ENCODE assay signal across 8 mouse cellular contexts in the genomic region with DNA sequence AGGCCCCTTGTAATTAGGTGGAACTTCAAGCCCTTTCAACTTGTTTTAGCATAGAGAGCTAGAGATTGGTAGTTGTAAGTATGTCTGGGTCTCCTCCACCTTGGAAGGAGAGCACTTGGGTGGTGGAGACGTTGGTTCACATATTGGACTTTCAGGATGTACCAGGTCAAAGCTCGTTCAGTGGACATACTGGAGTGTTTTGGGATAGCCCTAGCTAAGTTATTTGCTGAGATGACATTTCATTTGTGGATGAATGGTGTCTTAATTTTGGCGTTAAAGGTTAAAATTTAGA. TPM values are rescaled to one million over a fixed set of nuclear protein-coding genes. Genes with fewer than 3 reads are reported as not detected.
DNase-seq lines count a peak whose midpoint lies in the region; ATAC-seq and TF ChIP-seq lines count a peak whose summit lies in the region.

No protein-coding gene starts in this region.

- no peak for DNase-seq in heart, adult 8-10 months (ENCODE audit: low spot score)
- DNase-seq in MEL (ENCODE audit: low read depth, low spot score), result peak; percentile 51
- DNase-seq in hindbrain, embryonic 10.5 days (ENCODE audit: low spot score), result peak; percentile 7
- DNase-seq in adrenal gland, postnatal 14 days, result no peak

- no peak for TF ChIP-seq POLR2A in MEL (IDR thresholded peaks at IDR 0.05; ENCODE audit: control insufficient read depth in 1 of 2, insufficient read depth in 1 of 2, low read depth in 1 of 2, low read length in 2 of 2, poor library complexity in 1 of 2)

- no peak for TF ChIP-seq EP300 in MEL (IDR thresholded peaks at IDR 0.05; ENCODE audit: low read depth in 1 of 2, low read length in 2 of 2)

- H3K9me3 ChIP-seq in heart, embryonic 14.5 days (ENCODE audit: control insufficient read depth, low read length), result no peaks in the 10 kb centered on the region
- H3K9me3 ChIP-seq in MEL (replicated peaks; ENCODE audit: insufficient read depth, low read length), result no peaks in the 10 kb centered on the region
- no peaks in the 10 kb centered on the region for H3K9me3 ChIP-seq in hindbrain, embryonic 10.5 days
- H3K9me3 ChIP-seq in liver, embryonic 15.5 days (replicated peaks), result no peaks in the 10 kb centered on the region

- peak overlapping the region; percentile 98 for H3K9ac ChIP-seq in heart, embryonic 14.5 days (ENCODE audit: low read length)
- peak overlapping the region; percentile 100 for H3K9ac ChIP-seq in MEL (ENCODE audit: control insufficient read depth, low read depth, low read length, poor library complexity, severe bottlenecking)
- peak overlapping the region; percentile 94 for H3K9ac ChIP-seq in liver, embryonic 15.5 days

- peak overlapping the region; percentile 55 to 99; a peak in 2 of 4 replicates for H3K27ac ChIP-seq in heart, embryonic 14.5 days (replicated peaks in 1 of 2; ENCODE audit: control insufficient read depth in 1 of 2, insufficient read depth in 1 of 2, low read depth in 2 of 2, low read length in 2 of 2)
- peak overlapping the region; percentile 82; the same call in 1 of the 2 replicates for H3K27ac ChIP-seq in MEL (ENCODE audit: control insufficient read depth, low read depth, low read length)
- peak overlapping the region; percentile 98 for H3K27ac ChIP-seq in hindbrain, embryonic 10.5 days
- H3K27ac ChIP-seq in liver, embryonic 15.5 days (replicated peaks), result peak overlapping the region; percentile 99

- H3K4me3 ChIP-seq in heart, embryonic 14.5 days (ENCODE audit: control insufficient read depth in 1 of 2, insufficient read depth in 1 of 2, low read depth in 1 of 2, low read length in 2 of 2), result peak overlapping the region; percentile 70 to 98; a peak in 3 of 4 replicates
- peak overlapping the region; percentile 98 for H3K4me3 ChIP-seq in MEL (ENCODE audit: control insufficient read depth in 1 of 2, insufficient read depth in 1 of 2, low read depth in 2 of 2, low read length in 2 of 2)
- peak overlapping the region; percentile 97 for H3K4me3 ChIP-seq in hindbrain, embryonic 10.5 days
- H3K4me3 ChIP-seq in liver, embryonic 15.5 days (replicated peaks), result peak overlapping the region; percentile 95

- ATAC-seq in heart, embryonic 14.5 days (ENCODE audit: insufficient number of reproducible peaks, insufficient read depth, low FRiP score, low read depth), result no peak
- no peak for ATAC-seq in liver, embryonic 15.5 days (ENCODE audit: insufficient read depth)
- ATAC-seq in granulocyte monocyte progenitor cell, adult 5-6 weeks (replicated peaks; ENCODE audit: poor library complexity, severe bottlenecking), result no peak
- no peak for ATAC-seq in erythroid progenitor cell, adult 5-6 weeks (replicated peaks; ENCODE audit: low FRiP score, poor library complexity, severe bottlenecking)

- no peaks in the 10 kb centered on the region for H3K36me3 ChIP-seq in heart, embryonic 14.5 days (ENCODE audit: control insufficient read depth, insufficient read depth, low read length)
- H3K36me3 ChIP-seq in MEL (ENCODE audit: control insufficient read depth in 1 of 2, insufficient read depth in 2 of 2, low read length in 2 of 2), result peaks cover 3 to 30% of the 10 kb centered on the region in 2 experiments; a peak in 3 of 4 replicates
- H3K36me3 ChIP-seq in hindbrain, embryonic 10.5 days, result peaks cover 4% of the 10 kb centered on the region; the same call in 1 of the 2 replicates
- no peaks in the 10 kb centered on the region for H3K36me3 ChIP-seq in liver, embryonic 15.5 days (replicated peaks)

- no peak for TF ChIP-seq RAD21 in MEL (IDR thresholded peaks at IDR 0.05; ENCODE audit: low read depth, low read length)

- no peak for TF ChIP-seq CTCF in MEL (IDR thresholded peaks at IDR 0.05 in 2 of 3, conservative IDR thresholded peaks at IDR 0.05 in 1 of 3; ENCODE audit: control insufficient read depth in 1 of 3, insufficient read depth in 1 of 3, low read depth in 2 of 3, low read length in 3 of 3, poor library complexity in 1 of 3, severe bottlenecking in 1 of 3)

- H3K4me1 ChIP-seq in heart, embryonic 14.5 days (ENCODE audit: control insufficient read depth in 2 of 2, insufficient read depth in 2 of 2, low read length in 2 of 2), result peaks cover 0 to 29% of the 10 kb centered on the region in 2 experiments; a peak in 2 of 4 replicates
- peaks cover 5 to 16% of the 10 kb centered on the region in 2 experiments for H3K4me1 ChIP-seq in MEL (ENCODE audit: control insufficient read depth in 1 of 2, insufficient read depth in 2 of 2, low read length in 2 of 2)
- peaks cover 23% of the 10 kb centered on the region for H3K4me1 ChIP-seq in hindbrain, embryonic 10.5 days (replicated peaks)
- peaks cover 37% of the 10 kb centered on the region for H3K4me1 ChIP-seq in liver, embryonic 15.5 days (replicated peaks)

- H3K4me2 ChIP-seq in heart, embryonic 14.5 days (ENCODE audit: low read length), result peak overlapping the region; percentile 91
- peak overlapping the region; percentile 94 for H3K4me2 ChIP-seq in liver, embryonic 15.5 days

- no peaks in the 10 kb centered on the region for H3K27me3 ChIP-seq in heart, embryonic 14.5 days (ENCODE audit: control insufficient read depth, insufficient read depth, low read length)
- no peaks in the 10 kb centered on the region for H3K27me3 ChIP-seq in MEL (ENCODE audit: control insufficient read depth in 1 of 2, insufficient read depth in 2 of 2, low read length in 2 of 2)
- no peaks in the 10 kb centered on the region for H3K27me3 ChIP-seq in hindbrain, embryonic 10.5 days (ENCODE audit: insufficient read depth, poor library complexity, severe bottlenecking)
- no peaks in the 10 kb centered on the region for H3K27me3 ChIP-seq in liver, embryonic 15.5 days

- peaks cover 53% of the 10 kb centered on the region for H3K79me2 ChIP-seq in MEL (ENCODE audit: control insufficient read depth, insufficient read depth, low read length, poor library complexity)

- 7% methylated on average over 3 of the region's 3 CpGs for WGBS in heart, embryonic 14.5 days
- WGBS in hindbrain, embryonic 10.5 days, result 23% methylated on average over 3 of the region's 3 CpGs
- WGBS in liver, embryonic 15.5 days (ENCODE audit: insufficient replicate concordance), result 9% methylated on average over 3 of the region's 3 CpGs

TF ChIP-seq in MEL, 35 proteins besides CTCF, POLR2A, EP300 and RAD21:
- TF ChIP-seq POLR2AphosphoS5 (IDR thresholded peaks at IDR 0.05; ENCODE audit: borderline replicate concordance, low read depth, low read length) (no peak), ELF1 (IDR thresholded peaks at IDR 0.05; ENCODE audit: low read depth, low read length) (no peak), MEF2A (IDR thresholded peaks at IDR 0.05; ENCODE audit: extremely low read depth, insufficient replicate concordance, low read depth, low read length, poor library complexity, severe bottlenecking) (no peak), NELFE (IDR thresholded peaks at IDR 0.05; ENCODE audit: low read depth, low read length) (no peak), USF1 (IDR thresholded peaks at IDR 0.05; ENCODE audit: low read depth, low read length) (no peak), GATA1 (IDR thresholded peaks at IDR 0.05; ENCODE audit: low read depth, low read length) (no peak), MXI1 (IDR thresholded peaks at IDR 0.05; ENCODE audit: low read depth, low read length) (no peak), SMC3 (IDR thresholded peaks at IDR 0.05; ENCODE audit: low read depth, low read length) (no peak)

RNA-seq across cellular contexts. Expression of gene Birc6, which starts 1.4 kb away (rescaled TPM):
- 75.3 and 76.6 TPM in 2 replicates for polyA plus RNA-seq in heart, embryonic 14.5 days (2014; fragmentation: Nextera tagmentation; extraction: Ambion mirVana)
- 10 to 100 TPM; 61.3 to 75.9 (median 71.3) TPM for total RNA-seq in heart, adult 8-10 months (2022)
- total RNA-seq in MEL (2012; rRNA removed), result 58.7 and 66.4 TPM in 2 replicates
- 100 to 1,000 TPM in 1 of 2 experiments, 10 to 100 TPM in 1; 67.3 to 475 TPM for polyA plus RNA-seq in MEL (2012; ENCODE audit: insufficient read depth in 1 of 2, insufficient read length in 2 of 2, low read depth in 1 of 2, low replicate concordance in 2 of 2, missing spikeins in 1 of 2)
- 78.8 and 80.4 TPM in 2 replicates for polyA plus RNA-seq in hindbrain, embryonic 10.5 days (2016; fragmentation: Nextera tagmentation; extraction: Ambion mirVana)
- 25.3 and 26.1 TPM in 2 replicates for polyA plus RNA-seq in liver, embryonic 15.5 days (2015; fragmentation: Nextera tagmentation; extraction: Ambion mirVana)
- total RNA-seq in granulocyte monocyte progenitor cell, adult 5-6 weeks (2014; fragmentation: Nextera tagmentation), result 156 and 191 TPM in 2 replicates
- 122 and 145 TPM in 2 replicates for total RNA-seq in granulocyte monocyte progenitor cell, adult 5-6 weeks (2017)
- total RNA-seq in erythroid progenitor cell, adult 5-6 weeks (2015; ENCODE audit: low replicate concordance), result 135 and 175 TPM in 2 replicates
- total RNA-seq in erythroid progenitor cell, adult 5-6 weeks (2017; ENCODE audit: low replicate concordance), result 128 and 149 TPM in 2 replicates
- 118 and 119 TPM in 2 replicates for total RNA-seq in adrenal gland, postnatal 14 days (2021)

RNA-seq across cellular contexts. Expression of gene Yipf4, which starts 40.2 kb away (rescaled TPM):
- 65.0 and 70.1 TPM in 2 replicates for polyA plus RNA-seq in heart, embryonic 14.5 days (2014; fragmentation: Nextera tagmentation; extraction: Ambion mirVana)
- 10 to 100 TPM; 56.1 to 79.1 (median 68.0) TPM for total RNA-seq in heart, adult 8-10 months (2022)
- 24.3 and 24.4 TPM in 2 replicates for total RNA-seq in MEL (2012; rRNA removed)
- polyA plus RNA-seq in MEL (2012; ENCODE audit: insufficient read depth in 1 of 2, insufficient read length in 2 of 2, low read depth in 1 of 2, low replicate concordance in 2 of 2, missing spikeins in 1 of 2), result 10 to 100 TPM in 1 of 2 experiments, not detected in 1; 31.7 TPM
- 35.5 and 37.2 TPM in 2 replicates for polyA plus RNA-seq in hindbrain, embryonic 10.5 days (2016; fragmentation: Nextera tagmentation; extraction: Ambion mirVana)
- polyA plus RNA-seq in liver, embryonic 15.5 days (2015; fragmentation: Nextera tagmentation; extraction: Ambion mirVana), result 67.7 and 74.2 TPM in 2 replicates
- 22.9 and 56.6 TPM in 2 replicates for total RNA-seq in granulocyte monocyte progenitor cell, adult 5-6 weeks (2014; fragmentation: Nextera tagmentation)
- total RNA-seq in granulocyte monocyte progenitor cell, adult 5-6 weeks (2017), result 46.2 and 59.6 TPM in 2 replicates
- total RNA-seq in erythroid progenitor cell, adult 5-6 weeks (2015; ENCODE audit: low replicate concordance), result 60.9 and 101 TPM in 2 replicates
- total RNA-seq in erythroid progenitor cell, adult 5-6 weeks (2017; ENCODE audit: low replicate concordance), result 80.6 and 109 TPM in 2 replicates
- total RNA-seq in adrenal gland, postnatal 14 days (2021), result 115 and 123 TPM in 2 replicates

Comparison
In these comparisons a context has a peak if more than half of its experiments do, and no peak if none do; other contexts are left out.
1. DNase-seq: peak in MEL (single experiment) and hindbrain, embryonic 10.5 days (single experiment); none in heart, adult 8-10 months (single experiment) and adrenal gland, postnatal 14 days (single experiment).
2. Peak in every context shown above with its lines, with median percentiles within 50 percentile points of each other: H3K27ac ChIP-seq, H3K4me3 ChIP-seq and H3K9ac ChIP-seq.